Mouse (Mus musculus): ENCODE data around the gene Nmnat1.

The Nmnat1 gene

DNA sequence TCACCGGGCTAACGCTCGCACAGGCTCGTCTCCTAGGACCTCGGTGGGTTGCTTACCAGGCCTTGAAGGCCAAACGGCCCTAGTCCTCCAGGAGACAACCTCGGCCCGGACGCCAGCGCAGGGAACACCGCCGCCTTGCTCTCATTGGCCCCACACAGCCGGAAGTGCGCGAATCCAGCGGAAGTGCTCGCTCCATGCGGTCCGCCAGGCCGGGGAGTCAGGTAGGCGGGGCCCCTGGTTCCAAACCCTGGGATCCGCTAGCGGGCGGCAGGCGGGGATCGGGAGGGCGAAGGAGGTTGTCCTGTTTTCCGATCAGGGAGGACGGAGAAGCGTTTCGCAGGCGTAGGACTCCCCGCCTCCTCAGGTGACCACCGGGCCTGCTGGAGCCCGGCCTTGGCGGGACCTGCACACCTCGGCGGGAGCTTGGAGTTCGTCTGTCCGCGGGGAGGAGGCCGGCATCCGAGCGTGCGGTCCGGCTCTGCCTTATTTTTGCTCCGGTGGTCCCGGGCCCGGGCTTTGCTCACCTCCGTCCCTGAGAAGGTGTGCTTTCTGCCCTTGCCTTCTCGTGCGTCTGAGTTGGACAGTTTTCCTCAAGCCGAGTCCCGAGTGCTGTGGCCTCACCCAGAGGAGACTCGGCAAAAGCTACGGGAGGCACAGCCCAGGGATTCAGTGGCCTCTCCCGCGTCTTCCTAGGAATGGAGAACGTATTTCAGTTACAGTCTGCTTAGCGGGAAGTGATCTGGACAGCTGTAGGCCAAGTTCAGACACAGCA, at the start of gene Nmnat1, which contains the start of gene Lzic:
Gene Nmnat1 (minus strand): TSS at position 150 of the 772 bp plus-strand sequence.
Gene Lzic (plus strand): TSS at position 177 of the 772 bp plus-strand sequence.
- DNase-seq, result peak; percentile 94 to 98

DNA sequence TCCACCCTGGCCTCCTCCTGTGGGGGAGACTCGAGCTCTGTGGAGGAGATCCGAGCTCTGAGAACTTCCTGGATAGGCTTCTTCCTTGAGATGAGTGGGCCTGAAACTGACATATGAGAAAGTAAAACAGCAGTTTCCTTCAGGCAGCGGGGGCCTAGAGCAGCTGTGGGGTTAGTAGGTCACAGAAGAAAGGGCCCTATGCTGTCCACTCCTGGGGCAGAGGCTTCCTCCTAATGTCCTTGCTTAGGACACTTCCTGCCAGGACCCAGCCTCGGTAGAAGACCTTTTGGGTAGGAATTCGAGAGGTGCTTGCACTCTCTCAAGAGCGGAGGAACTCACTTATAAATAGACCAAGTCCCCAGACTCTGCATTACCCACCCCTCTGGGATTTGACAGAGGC, 44.7 kb upstream of the Nmnat1 start:
- no peak for DNase-seq

DNA sequence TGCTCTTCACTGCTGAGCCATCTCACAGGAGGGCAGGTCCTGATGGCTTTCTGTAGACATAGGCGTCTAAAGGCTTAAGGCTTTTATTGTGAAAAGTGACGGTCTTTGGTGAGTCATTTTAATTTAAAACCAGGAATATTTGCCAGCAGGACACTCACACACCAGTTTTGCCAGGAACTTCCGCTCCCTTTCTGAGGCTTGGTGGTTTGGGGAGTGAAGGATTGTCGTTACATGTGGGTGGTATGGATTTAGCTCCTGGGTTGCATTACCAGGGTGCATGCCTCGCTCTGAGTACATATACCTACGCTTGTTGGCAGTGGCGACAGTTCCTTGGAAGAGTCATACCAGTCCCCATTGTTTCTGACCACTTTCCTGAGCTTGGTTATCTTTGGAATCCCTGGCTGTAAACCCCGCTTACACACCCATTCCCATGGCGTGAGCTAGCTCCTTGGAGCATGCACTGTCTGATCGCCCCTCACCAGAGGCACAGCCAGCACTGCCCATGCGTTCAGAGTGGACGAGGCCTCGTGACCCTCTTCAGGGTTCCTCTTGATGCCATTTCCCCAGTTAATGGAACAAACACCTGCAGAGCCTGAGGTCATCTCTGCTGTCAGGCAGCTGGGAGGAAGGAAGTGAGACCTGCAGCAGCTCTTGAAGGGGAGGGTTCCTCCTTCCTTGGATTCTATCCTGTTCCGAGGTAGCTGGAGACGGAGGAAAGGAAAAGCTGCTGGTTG, 42.8 kb upstream of the Nmnat1 start:
- no peak for DNase-seq

DNA sequence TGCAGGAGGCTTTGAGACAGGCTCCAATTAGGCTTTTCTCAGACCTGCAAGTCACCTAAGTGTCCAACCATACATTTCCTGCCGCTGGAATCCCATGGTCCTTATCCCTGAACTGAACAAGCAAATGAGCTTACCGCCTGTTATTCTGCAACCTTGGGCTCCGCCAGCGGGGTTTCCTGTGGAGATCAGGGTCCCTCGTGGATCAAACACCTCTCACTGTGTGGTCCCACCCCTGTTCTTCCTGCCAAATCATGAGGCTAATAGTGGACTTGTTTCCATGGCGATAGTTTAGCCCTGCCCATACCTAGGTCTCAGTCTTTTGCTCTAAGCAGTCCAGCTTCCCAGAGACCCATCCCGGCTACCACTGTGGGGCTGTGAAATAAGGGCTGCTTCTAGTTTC, 41.3 kb upstream of the Nmnat1 start:
- peak; percentile 24 to 72 for DNase-seq

DNA sequence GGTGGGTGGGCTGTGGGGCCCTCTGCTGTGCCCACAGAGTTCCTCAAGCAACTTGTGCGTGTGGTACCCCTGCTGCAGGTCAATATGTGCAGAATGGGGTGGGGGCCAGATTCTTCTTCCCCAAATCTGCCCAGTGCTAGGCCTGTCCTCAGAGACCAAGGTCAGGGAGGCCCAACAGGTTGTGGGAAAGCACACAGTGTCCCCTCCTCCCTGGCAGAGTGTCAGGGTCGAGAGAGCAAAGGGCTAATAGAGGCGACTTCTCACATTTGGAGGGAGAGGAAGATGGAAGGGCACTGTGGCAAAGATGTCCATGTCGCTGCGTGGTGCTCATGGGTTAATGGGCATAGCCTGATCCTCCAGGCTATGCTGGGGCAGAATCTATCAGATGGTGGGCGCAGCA, 40.8 kb upstream of the Nmnat1 start:
- DNase-seq, result peak; percentile 24 to 55

DNA sequence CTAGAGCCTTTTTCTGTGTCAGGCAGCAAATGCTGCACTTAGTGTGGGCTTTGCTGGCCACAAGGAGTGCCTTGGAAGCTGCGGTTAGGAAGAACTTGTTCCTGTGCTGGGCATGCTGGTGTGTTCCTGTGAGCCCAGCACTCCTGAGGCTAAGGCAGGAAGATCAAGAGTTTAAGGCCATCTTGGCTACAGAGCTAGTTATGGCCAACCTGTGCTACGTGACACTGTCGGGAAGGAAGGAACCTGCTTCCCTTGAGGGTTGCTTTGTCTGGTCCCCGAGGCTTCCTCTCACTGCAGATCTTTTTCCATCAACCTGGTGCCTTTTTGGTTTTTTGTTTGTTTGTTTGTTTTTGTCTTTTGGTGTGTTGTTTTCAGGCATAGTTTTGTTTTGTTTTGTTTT, 40.2 kb upstream of the Nmnat1 start:
- DNase-seq, result no peak

DNA sequence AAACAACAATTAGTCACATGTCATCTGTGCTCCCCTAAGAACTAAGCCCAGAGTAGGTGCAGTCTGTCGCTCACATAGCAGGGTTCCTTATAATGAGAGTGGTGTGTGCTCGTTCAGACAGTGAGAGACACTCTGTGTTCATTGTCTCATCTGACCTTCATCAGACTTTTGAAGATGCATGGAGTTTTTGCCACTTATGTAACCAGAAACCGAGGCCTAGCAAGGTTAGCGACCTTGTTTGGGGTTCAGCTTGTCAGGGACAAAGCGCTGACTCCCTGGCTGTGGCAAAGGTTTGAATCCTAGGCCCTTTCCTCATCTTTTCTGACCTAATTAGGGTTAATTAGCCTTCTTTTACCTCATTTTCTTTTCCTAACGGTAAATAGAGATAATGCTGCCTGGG, 39.0 kb upstream of the Nmnat1 start:
- no peak for DNase-seq

DNA sequence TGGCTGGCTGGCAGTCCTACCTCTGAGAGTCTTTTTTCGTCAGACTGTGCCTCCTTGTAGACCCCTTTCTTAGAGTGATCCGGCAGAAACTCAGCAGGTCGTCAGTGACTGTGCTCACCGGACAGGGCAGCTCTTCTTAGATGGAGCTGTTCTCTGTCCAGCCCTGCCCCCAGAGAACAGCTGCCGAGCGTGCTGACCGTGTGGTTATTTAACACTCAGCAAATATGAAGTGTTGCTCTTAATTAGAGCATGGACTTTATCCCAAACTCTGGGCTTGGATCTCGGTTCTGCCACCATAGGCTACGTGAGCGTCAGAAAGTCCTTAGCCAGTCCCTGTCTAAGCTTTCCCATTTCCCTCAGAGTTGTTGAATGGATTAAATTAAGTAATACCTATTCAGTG, 36.3 kb upstream of the Nmnat1 start:
- DNase-seq, result peak; percentile 38 to 79

DNA sequence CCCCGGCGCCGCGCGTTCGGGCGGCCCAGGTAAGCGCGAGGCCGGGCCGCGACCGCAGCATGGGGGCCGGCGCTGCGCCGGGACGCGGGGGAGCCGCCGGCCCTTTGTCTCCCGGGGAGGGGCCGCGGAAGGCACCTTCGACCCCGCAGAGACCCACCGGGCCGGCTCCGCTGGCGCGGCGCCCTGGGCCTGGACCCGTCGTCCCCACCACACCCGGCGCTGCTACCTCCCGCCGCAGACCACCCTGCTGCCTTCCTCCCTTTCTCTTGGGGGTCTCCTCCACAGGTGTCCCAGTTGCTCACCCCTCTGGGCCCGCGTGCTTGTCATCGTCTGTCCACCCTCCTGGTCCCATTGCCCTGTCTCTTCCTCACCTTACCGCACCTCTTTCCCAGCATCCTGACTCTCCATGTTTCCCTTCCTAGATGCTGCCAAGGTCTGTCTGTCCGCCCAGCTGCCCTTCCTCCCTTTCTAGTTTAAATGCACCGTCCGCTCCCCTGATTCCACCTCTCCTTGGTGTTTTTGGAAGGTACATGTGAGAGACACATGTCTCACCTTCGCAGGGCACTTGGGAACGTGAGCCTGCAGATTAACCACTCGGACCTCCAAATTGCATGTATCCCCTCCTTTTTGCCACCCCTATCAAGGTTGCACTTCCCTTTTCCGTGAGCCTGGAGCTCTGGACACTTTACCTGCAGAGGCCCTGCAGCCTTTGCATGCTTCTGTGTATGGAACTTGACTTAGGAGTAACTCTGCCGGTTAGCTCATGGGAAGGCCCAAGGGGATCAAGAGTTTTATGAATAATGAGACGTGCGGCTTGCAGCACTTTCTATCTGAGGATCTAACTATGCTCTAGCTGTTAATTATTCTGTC, 33.6 kb upstream of the Nmnat1 start:
- no peak for DNase-seq

DNA sequence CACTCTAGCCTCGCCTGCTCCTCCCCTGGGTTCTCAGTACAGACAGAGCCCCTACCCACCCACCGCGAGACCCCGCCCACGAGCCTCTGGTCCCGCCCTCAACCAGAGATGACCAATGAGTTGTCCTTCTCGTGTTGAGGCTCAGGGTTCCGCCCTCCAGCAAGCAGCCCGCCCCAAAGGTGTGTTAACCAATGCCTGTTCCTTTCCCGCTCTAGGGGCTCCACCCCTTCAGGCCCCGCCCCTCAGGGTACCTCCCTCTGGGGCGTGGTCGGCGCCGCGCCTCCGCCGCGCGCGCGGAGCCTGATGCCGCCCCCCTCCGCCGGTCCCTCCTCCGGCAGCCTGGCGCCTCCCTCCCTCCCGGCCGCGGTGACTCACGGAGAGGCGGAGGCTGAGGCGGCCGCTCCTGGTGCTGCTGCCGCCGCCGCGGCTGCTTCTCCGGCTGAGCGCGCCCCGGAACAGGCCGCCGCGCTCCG, 32.9 kb upstream of the Nmnat1 start, which contains the start of gene Ctnnbip1:
Gene Ctnnbip1 (plus strand): TSS at position 369 of the 473 bp plus-strand sequence.
- DNase-seq, result peak; percentile 95 to 98

DNA sequence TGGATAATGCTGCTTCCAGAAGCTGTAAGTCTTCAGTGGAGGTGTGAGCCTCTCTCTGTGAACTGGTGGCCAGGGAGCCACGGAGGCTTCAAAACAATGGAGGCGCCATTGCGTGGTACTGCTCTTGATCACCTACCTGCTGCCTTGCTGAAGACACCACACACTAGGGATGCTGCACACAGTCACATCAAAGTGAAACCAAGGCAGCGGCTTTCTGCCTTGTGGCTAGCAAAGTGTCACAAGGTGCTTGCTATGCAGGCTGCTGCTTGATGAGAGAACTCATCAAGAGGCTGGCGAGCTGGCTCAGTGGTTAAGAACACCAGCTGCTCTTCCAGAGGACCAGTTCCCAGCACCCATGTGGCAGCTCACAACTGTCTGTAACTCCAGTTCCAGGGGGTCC, 30.7 kb upstream of the Nmnat1 start:
- DNase-seq, result no peak

DNA sequence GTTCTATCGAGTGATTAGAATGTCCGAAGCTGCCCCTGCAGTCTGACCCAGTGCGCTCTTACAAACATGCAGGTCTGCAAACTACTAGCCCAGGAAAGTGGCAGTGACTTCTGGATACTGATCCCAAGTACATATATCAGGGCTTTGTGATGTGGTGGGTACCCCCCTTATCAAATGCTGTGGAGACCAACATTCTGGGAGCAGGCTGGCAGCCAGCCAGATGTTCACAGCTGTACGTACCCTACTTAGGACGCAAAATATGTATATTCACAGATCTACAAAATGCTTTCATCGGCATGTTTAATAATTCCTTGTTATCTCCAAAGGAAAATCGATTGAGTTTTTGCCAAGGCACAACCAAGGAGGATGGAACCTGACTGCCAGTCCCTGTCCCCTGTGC, 27.1 kb upstream of the Nmnat1 start:
- DNase-seq, result no peak

DNA sequence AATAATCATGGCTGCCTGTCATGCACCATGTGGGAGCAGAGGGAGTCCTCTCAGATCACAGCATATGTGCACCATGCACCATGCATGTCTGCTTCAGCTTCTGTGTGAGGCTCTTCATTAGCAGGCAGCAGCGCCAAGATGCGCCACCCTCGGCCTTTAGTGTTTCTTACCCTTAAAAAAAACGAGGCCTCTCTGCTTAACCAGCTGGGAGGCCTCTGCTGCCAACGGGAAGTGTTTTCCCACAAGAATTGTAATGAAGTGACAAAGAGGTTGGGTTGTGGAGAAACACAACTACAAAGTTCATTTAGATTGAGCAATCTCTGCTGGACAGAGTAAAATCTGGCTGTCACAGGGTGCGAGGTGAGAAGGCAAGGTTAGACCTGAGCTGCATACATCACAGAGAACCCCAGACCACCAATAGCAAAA, 26.2 kb upstream of the Nmnat1 start:
- DNase-seq, result no peak

DNA sequence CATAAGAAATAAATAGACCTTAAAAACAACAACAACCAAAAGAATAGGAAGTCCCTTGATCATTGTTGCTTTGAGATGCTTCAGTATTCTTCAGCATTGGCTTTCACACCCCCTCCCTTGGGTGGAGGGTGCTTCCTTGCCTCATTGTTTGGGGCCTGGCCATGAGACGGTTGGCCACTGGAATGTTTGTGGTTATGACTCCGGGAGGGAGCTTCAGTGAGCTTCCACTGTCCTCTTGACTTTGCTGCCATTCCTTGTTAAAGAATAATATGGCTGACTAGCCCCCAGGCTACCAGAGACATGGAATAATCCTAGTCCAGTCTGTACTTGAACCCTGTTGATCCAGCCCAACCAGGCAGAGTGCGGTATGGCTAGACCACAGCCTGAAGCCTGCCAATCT, 21.9 kb upstream of the Nmnat1 start:
- DNase-seq, result no peak

DNA sequence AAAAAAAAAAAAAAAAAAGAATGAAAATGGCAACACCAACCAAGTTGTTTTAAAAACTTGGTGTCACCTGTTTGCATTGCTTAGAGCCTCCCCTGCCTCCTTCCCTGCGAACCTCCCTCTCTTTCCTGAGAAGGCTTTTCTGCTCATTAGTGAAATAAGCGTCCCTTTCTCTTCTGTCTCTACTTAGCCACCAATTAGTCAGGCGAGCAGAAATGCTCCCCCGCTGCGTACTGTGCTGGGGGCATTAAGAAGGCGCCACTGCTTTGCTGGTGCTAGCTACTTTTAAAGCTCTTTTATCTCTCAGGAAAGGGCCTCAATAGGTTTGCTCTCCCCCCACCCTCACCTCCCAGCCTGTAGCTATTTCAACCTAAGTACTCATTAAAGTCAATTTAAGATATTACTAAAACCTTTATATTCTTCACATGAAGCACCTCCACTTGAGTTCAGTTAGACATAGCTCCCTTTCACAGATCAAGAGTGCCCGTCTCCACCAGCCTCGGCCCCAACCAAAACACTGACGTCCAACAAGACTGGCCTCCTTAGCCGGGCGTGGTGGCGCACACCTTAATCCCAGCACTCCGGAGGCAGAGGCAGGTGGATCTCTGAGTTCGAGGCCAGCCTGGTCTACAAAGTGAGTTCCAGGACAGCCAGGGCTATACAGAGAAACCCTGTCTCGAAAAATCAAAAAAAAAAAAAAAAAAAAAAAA, 20.4 kb upstream of the Nmnat1 start:
- no peak for DNase-seq

DNA sequence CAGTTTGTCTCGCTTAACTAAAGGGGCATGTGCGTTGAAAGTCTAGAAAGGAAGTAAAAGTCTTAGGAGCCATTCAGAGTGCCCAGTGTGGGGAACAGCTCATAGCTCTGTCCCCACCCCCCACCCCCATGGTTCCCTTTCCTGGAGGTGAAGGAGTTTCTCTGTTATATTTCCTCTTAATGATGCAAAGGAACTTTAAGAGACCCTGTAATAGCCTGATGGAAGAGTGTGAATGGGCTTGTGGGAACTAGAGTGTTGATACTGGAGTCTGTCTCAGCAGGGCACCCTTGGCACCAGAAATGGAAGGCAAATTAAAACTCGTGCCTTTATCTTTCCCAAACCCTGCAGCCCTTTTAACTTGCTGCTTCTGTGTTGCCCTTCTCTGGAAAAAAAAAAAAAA, 19.9 kb upstream of the Nmnat1 start:
- DNase-seq, result no peak

DNA sequence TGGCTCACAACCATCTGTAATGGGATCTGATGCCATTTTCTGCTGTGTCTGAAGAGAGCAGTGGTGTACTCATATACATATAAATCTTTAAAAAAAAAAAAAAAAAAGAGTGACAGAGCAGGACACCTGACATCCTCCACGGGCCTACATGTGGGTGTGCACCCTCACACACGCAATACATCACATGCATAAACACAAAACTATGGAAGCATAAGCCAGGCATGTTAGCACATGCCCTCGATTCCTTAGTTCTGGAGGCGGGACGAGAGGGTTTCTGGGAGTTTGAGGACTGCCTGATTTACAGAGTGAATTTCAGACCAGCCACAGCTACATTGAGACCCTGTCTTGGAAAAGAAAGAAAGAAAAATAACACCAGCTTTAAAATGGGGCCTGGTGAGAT, 19.4 kb upstream of the Nmnat1 start:
- DNase-seq, result no peak

DNA sequence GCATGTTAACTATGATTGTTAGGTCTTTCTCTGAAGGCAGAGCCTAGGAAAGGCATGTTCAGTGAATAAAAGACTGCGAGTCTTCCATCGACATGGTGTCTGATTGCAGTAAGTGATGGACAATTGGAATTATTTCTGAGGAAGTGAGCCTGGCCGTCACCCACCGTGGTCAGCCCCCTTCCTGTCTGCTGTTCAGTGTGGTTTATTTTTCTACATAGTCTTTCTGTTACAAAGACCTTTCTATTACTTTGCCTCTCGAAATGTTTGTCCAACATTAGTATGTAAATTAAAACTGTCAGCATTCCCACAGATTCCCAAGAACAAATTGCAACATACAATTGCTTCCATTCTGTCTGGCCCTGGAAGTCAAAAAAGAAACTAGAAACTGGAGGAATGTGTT, 14.8 kb upstream of the Nmnat1 start:
- DNase-seq, result no peak

DNA sequence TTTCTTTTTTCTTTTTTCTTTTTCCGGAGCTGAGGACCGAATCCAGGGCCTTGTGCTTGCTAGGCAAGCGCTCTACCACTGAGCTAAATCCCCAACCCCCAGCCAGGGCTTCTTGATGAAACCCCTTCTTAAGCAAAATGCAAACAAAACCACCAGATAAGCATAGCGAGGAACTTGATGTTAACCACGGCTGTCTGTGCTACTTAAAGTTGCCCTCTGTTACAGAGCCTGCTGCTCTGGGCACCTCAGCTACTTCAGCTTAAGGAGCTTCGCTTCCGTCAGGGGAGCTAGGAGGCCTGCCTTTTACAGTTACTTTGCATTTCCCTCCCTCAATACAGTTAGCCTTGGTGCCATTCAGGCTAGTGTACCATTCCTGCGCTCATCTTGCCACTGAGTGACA, 13.9 kb upstream of the Nmnat1 start:
- DNase-seq, result no peak

DNA sequence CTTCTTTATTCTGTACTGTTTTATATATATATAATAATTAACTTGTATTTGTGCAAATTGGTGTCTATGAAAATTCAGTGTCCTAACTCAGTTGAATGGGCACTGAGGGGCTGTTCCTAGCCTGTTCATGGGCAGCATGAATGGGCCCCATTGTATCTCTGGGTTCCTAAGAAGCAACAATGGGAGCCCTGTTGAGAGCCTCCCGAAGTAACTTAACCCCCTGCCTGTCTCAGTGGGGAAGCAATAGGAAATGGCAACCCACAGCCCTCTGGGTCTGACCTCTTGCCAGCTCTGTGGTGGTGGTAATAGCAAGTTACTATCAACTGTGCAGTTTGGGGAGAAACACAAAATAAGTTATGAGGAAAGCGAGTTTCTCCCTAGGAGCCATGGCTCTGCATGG, 11.6 kb upstream of the Nmnat1 start:
- DNase-seq, result no peak

DNA sequence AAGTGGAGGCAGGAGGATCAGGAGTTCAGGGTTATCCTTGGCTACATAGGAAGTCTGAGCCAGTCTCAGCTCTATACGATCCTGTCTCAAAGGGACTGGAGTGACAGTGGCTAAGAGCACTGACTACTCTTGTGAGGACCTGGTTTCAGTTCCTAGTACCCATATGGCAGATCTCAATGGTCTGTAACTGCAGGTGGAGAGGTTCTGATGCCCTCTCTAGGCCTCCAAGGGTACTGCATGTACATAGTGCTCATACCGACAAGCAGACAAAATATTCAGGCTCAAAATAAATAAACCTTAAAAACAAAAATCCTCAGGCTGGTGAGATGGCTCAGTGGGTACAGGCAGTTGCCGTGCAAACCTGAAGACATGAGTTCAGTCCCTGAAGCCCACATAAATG, 6.1 kb upstream of the Nmnat1 start:
- no peak for DNase-seq

Measured in kidney, postnatal 25 days (tissue).